Mouse (Mus musculus) MEL (cell line): ENCODE measurements at regions not wholly inside any gene's neighbourhood (a gene's known extent, or its start where the extent isn't known, plus 50 kb on each side); places are given as distances from the start of the nearest gene placed in this dataset.

ENCODE experiments used
- CTCF ChIP-seq, 3 experiments: IDR thresholded peaks in 2 of 3; conservative IDR thresholded peaks in 1 of 3; 2 replicates each; pipeline ENCODE4 v1.5.1; 2011 to 2012; ENCODE audit warnings: low read length in 3 of 3, low read depth in 2 of 3, mild to moderate bottlenecking in 2 of 3, improper control_type of control experiment in 1 of 3, inconsistent platforms in 1 of 3, mixed read lengths in 1 of 3, moderate library complexity in 1 of 3; ENCODE audit not compliant: control insufficient read depth in 1 of 3, insufficient read depth in 1 of 3, poor library complexity in 1 of 3, severe bottlenecking in 1 of 3
- EP300 ChIP-seq, 2 experiments: IDR thresholded peaks; 2 replicates each; pipeline ENCODE4 v1.6.1; 2011; ENCODE audit warnings: improper control_type of control experiment in 2 of 2, low read length in 2 of 2, low read depth in 1 of 2, mild to moderate bottlenecking in 1 of 2
- JUND ChIP-seq: IDR thresholded peaks from 2 replicates; pipeline ENCODE4 v1.6.1; 2011; ENCODE audit warnings: low read depth, mild to moderate bottlenecking, improper control_type of control experiment, low read length
- MAX ChIP-seq: IDR thresholded peaks from 2 replicates; pipeline ENCODE4 v1.6.1; 2011; ENCODE audit warnings: low read length, improper control_type of control experiment
- MAZ ChIP-seq: IDR thresholded peaks from 2 replicates; pipeline ENCODE4 v1.6.1; 2012; ENCODE audit warnings: low read depth, mild to moderate bottlenecking, inconsistent platforms, low read length, improper control_type of control experiment
- POLR2A ChIP-seq, 2 experiments: IDR thresholded peaks; 2 replicates each; pipeline ENCODE4 v1.6.1; 2011 to 2012; ENCODE audit warnings: low read length in 2 of 2, mild to moderate bottlenecking in 2 of 2, control low read depth in 1 of 2, improper control_type of control experiment in 1 of 2, low read depth in 1 of 2, moderate library complexity in 1 of 2; ENCODE audit not compliant: control insufficient read depth in 1 of 2, insufficient read depth in 1 of 2, poor library complexity in 1 of 2
- POLR2AphosphoS2 ChIP-seq: IDR thresholded peaks from 2 replicates; pipeline ENCODE4 v1.6.1; 2011; ENCODE audit warnings: low read length, improper control_type of control experiment
- TCF12 ChIP-seq: IDR thresholded peaks from 2 replicates; pipeline ENCODE4 v1.6.1; 2014; ENCODE audit warnings: low read depth, mild to moderate bottlenecking, inconsistent platforms, low read length, improper control_type of control experiment, moderate library complexity
- USF2 ChIP-seq, 2 experiments: IDR thresholded peaks; 2 replicates each; pipeline ENCODE4 v1.6.1; 2011 to 2012; ENCODE audit warnings: improper control_type of control experiment in 2 of 2, low read length in 2 of 2, borderline replicate concordance in 1 of 2, inconsistent platforms in 1 of 2, low read depth in 1 of 2, mild to moderate bottlenecking in 1 of 2; ENCODE audit not compliant: insufficient read depth in 1 of 2

DNA sequence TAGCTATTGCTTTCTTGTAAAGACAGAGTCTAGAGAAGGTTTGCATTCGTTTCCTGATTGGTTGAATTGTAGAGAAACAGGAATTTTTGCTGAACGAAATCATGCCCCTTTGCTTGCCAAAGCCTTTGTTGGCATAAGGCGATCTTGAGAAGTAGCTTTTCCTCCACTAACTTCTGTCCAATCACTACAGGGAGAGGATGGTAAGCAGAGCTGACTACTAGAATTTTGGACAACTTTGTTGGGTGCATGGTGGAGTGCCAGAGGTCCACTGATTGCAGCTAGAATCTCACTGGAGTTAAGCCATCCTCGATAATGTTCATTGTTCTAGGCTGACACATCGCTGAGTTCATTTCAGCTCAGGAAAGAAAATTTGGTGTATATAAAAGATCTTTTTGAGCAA is 131.1 kb upstream of the Nabp1 start:
- TF ChIP-seq MAX: no peak
- TF ChIP-seq MAZ: no peak
- TF ChIP-seq POLR2A (IDR thresholded peaks at IDR 0.05; ENCODE audit: control insufficient read depth in 1 of 2, insufficient read depth in 1 of 2, low read depth in 1 of 2, low read length in 2 of 2, poor library complexity in 1 of 2): no peak
- TF ChIP-seq EP300 (IDR thresholded peaks at IDR 0.05; ENCODE audit: low read depth in 1 of 2, low read length in 2 of 2): no peak
- TF ChIP-seq TCF12: no peak
- no peak for TF ChIP-seq POLR2AphosphoS2
- TF ChIP-seq USF2 (IDR thresholded peaks at IDR 0.05; ENCODE audit: borderline replicate concordance in 1 of 2, insufficient read depth in 1 of 2, low read depth in 1 of 2, low read length in 2 of 2): no peak
- no peak for TF ChIP-seq CTCF (IDR thresholded peaks at IDR 0.05 in 2 of 3, conservative IDR thresholded peaks at IDR 0.05 in 1 of 3; ENCODE audit: control insufficient read depth in 1 of 3, insufficient read depth in 1 of 3, low read depth in 2 of 3, low read length in 3 of 3, poor library complexity in 1 of 3, severe bottlenecking in 1 of 3)
- no peak for TF ChIP-seq JUND
